Mouse (Mus musculus): Measurements from ENCODE around the gene Hrc. TPM values are rescaled to one million over a fixed set of nuclear protein-coding genes. Genes with fewer than 3 reads are reported as not detected.

Gene Hrc
- polyA plus RNA-seq, 1 experiment from 2014 or later: 0.06 TPM

DNA sequence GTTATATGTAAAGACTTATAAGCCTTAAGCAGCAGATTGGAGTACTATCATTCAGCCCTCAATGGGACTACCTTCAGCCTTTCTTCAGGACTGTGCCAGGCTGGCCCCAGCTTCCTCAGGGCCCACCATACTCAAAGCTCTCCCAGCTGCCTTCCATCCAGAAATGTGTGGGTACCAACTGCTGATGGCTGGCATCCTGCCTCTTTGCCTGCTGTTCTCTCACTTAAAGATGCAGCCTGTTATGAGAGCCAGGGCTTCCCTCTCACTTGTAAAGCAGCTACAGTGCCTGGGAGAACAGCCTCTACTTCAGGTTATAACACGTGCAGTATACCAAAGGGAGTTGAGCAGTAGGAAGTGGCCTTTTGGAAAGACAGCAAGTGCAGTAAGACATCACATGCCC, 41.0 kb downstream of the Hrc start:
- ATAC-seq (no peak), DNase-seq (ENCODE audit: low spot score) (peak; percentile 47)
- no peak overlapping the region for H3K9ac ChIP-seq (ENCODE audit: low read length)
- H3K27ac ChIP-seq (ENCODE audit: low read depth, low read length): no peak overlapping the region
- peaks cover 90% of the 10 kb centered on the region for H3K36me3 ChIP-seq (ENCODE audit: control insufficient read depth, insufficient read depth, low read length)
- no peaks in the 10 kb centered on the region for H3K27me3 ChIP-seq (replicated peaks; ENCODE audit: control insufficient read depth, insufficient read depth, low read length)
- no peak overlapping the region for H3K4me3 ChIP-seq (ENCODE audit: low read depth, low read length)
- no peaks in the 10 kb centered on the region for H3K9me3 ChIP-seq (replicated peaks; ENCODE audit: control insufficient read depth, low read length)
- 72% methylated on average over 1 of the region's 1 CpGs for WGBS
- H3K4me2 ChIP-seq (ENCODE audit: low read length): no peak overlapping the region
- H3K4me1 ChIP-seq (ENCODE audit: control insufficient read depth, insufficient read depth, low read length): no peaks in the 10 kb centered on the region

DNA sequence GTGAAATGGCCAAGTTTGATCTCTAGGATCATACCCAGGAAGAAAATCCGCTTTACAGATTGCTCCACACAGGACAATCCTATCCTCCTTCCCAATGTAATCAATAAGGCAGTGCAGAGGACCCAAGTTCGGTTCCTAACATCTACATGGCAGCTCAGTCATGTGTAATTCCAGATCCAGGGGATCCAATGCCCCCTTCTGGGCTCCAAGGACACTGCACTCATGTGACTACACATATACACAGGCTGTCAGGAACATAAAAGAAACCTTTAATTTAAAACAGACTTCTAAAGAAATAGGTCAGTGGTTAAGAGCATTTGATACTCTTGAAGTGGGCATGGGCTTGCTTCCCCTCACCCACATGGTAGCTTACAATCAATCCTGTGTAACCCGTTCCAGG, 51.0 kb downstream of the Hrc start:
- Histone ChIP-seq H3K9ac (ENCODE audit: low read length) (no peak overlapping the region), H3K4me2 (ENCODE audit: low read length) (no peak overlapping the region), H3K9me3 (replicated peaks; ENCODE audit: control insufficient read depth, low read length) (no peaks in the 10 kb centered on the region), H3K4me1 (ENCODE audit: control insufficient read depth, insufficient read depth, low read length) (no peaks in the 10 kb centered on the region), H3K27me3 (replicated peaks; ENCODE audit: control insufficient read depth, insufficient read depth, low read length) (no peaks in the 10 kb centered on the region), H3K4me3 (ENCODE audit: low read depth, low read length) (no peak overlapping the region), H3K36me3 (ENCODE audit: control insufficient read depth, insufficient read depth, low read length) (peaks cover 100% of the 10 kb centered on the region), H3K27ac (ENCODE audit: low read depth, low read length) (no peak overlapping the region)
- DNase-seq (ENCODE audit: low spot score) (no peak), ATAC-seq (no peak)
- 93% methylated on average over 3 of the region's 3 CpGs for WGBS

Other genes with a start within 250 kb of the Hrc start
- gene Rcn3, start 243.1 kb upstream of the Hrc start, polyA plus RNA-seq (2014; fragmentation: Nextera tagmentation; extraction: Ambion mirVana): 67.4 and 73.9 TPM in 2 replicates
- gene Fcgrt, start 231.4 kb upstream of the Hrc start, polyA plus RNA-seq (2014; fragmentation: Nextera tagmentation; extraction: Ambion mirVana): 20.3 and 26.9 TPM in 2 replicates
- 981 and 1,280 TPM in 2 replicates for gene Rps11, start 210.9 kb upstream of the Hrc start, polyA plus RNA-seq (2014; fragmentation: Nextera tagmentation; extraction: Ambion mirVana)
- 1,037 and 1,253 TPM in 2 replicates for gene Rpl13a, start 206.5 kb upstream of the Hrc start, polyA plus RNA-seq (2014; fragmentation: Nextera tagmentation; extraction: Ambion mirVana)
- 0.22 and 0.88 TPM in 2 replicates for gene Gm45713, start 199.1 kb upstream of the Hrc start, polyA plus RNA-seq (2014; fragmentation: Nextera tagmentation; extraction: Ambion mirVana)
- 0.61 and 1.3 TPM in 2 replicates for gene Flt3l, start 198.9 kb upstream of the Hrc start, polyA plus RNA-seq (2014; fragmentation: Nextera tagmentation; extraction: Ambion mirVana)
- 101 and 108 TPM in 2 replicates for gene Pih1d1, start 181.0 kb upstream of the Hrc start, polyA plus RNA-seq (2014; fragmentation: Nextera tagmentation; extraction: Ambion mirVana)
- 24.4 and 26.8 TPM in 2 replicates for gene Aldh16a1, start 180.7 kb upstream of the Hrc start, polyA plus RNA-seq (2014; fragmentation: Nextera tagmentation; extraction: Ambion mirVana)
- 14.6 and 15.9 TPM in 2 replicates for gene Slc17a7, start 171.3 kb upstream of the Hrc start, polyA plus RNA-seq (2014; fragmentation: Nextera tagmentation; extraction: Ambion mirVana)
- gene Gfy, start 155.7 kb upstream of the Hrc start, polyA plus RNA-seq (2014; fragmentation: Nextera tagmentation; extraction: Ambion mirVana): not detected in 2 replicates
- not detected in 2 replicates for gene Pth2, start 154.3 kb upstream of the Hrc start, polyA plus RNA-seq (2014; fragmentation: Nextera tagmentation; extraction: Ambion mirVana)
- 0.43 and 0.52 TPM in 2 replicates for gene Ccdc155, start 130.4 kb upstream of the Hrc start, polyA plus RNA-seq (2014; fragmentation: Nextera tagmentation; extraction: Ambion mirVana)
- gene Dkkl1, start 123.1 kb upstream of the Hrc start, polyA plus RNA-seq (2014; fragmentation: Nextera tagmentation; extraction: Ambion mirVana): 0.91 and 1.7 TPM in 2 replicates
- gene Tead2, start 119.5 kb upstream of the Hrc start, polyA plus RNA-seq (2014; fragmentation: Nextera tagmentation; extraction: Ambion mirVana): 81.7 and 95.7 TPM in 2 replicates
- 0.99 and 1.4 TPM in 2 replicates for gene Cd37, start 96.2 kb upstream of the Hrc start, polyA plus RNA-seq (2014; fragmentation: Nextera tagmentation; extraction: Ambion mirVana)
- 0.09 and 0.26 TPM in 2 replicates for gene Slc6a16, start 94.2 kb upstream of the Hrc start, polyA plus RNA-seq (2014; fragmentation: Nextera tagmentation; extraction: Ambion mirVana)
- gene Slc6a21, start 57.8 kb upstream of the Hrc start, polyA plus RNA-seq (2014; fragmentation: Nextera tagmentation; extraction: Ambion mirVana): not detected in 2 replicates
- 6.5 and 9.8 TPM in 2 replicates for gene Trpm4, start 1.5 kb upstream of the Hrc start, polyA plus RNA-seq (2014; fragmentation: Nextera tagmentation; extraction: Ambion mirVana)
- 10.7 and 17.3 TPM in 2 replicates for gene Ppfia3, start 31.7 kb downstream of the Hrc start, polyA plus RNA-seq (2014; fragmentation: Nextera tagmentation; extraction: Ambion mirVana)
- 6.2 and 11.0 TPM in 2 replicates for gene Lin7b, start 35.3 kb downstream of the Hrc start, polyA plus RNA-seq (2014; fragmentation: Nextera tagmentation; extraction: Ambion mirVana)
- 95.7 and 99.4 TPM in 2 replicates for gene Snrnp70, start 60.5 kb downstream of the Hrc start, polyA plus RNA-seq (2014; fragmentation: Nextera tagmentation; extraction: Ambion mirVana)
- gene Kcna7, start 70.4 kb downstream of the Hrc start, polyA plus RNA-seq (2014; fragmentation: Nextera tagmentation; extraction: Ambion mirVana): not detected in 2 replicates
- 0.22 TPM in 1 of 2 replicates, not detected in the other for gene Ntf5, start 78.4 kb downstream of the Hrc start, polyA plus RNA-seq (2014; fragmentation: Nextera tagmentation; extraction: Ambion mirVana)
- 0.46 TPM in 1 of 2 replicates, not detected in the other for gene Lhb, start 85.5 kb downstream of the Hrc start, polyA plus RNA-seq (2014; fragmentation: Nextera tagmentation; extraction: Ambion mirVana)
- 13.4 and 15.5 TPM in 2 replicates for gene Gys1, start 99.6 kb downstream of the Hrc start, polyA plus RNA-seq (2014; fragmentation: Nextera tagmentation; extraction: Ambion mirVana)
- gene Ruvbl2, start 102.8 kb downstream of the Hrc start, polyA plus RNA-seq (2014; fragmentation: Nextera tagmentation; extraction: Ambion mirVana): 144 and 153 TPM in 2 replicates
- 6,238 and 6,800 TPM in 2 replicates for gene Ftl1, start 124.6 kb downstream of the Hrc start, polyA plus RNA-seq (2014; fragmentation: Nextera tagmentation; extraction: Ambion mirVana)
- 163 and 168 TPM in 2 replicates for gene Bax, start 131.6 kb downstream of the Hrc start, polyA plus RNA-seq (2014; fragmentation: Nextera tagmentation; extraction: Ambion mirVana)
- gene Tulp2, start 146.6 kb downstream of the Hrc start, polyA plus RNA-seq (2014; fragmentation: Nextera tagmentation; extraction: Ambion mirVana): 0.15 TPM in 1 of 2 replicates, not detected in the other
- not detected in 2 replicates for gene Gm45808, start 151.5 kb downstream of the Hrc start, polyA plus RNA-seq (2014; fragmentation: Nextera tagmentation; extraction: Ambion mirVana)
- gene Dhdh, start 153.5 kb downstream of the Hrc start, polyA plus RNA-seq (2014; fragmentation: Nextera tagmentation; extraction: Ambion mirVana): 1.4 and 1.6 TPM in 2 replicates
- 69.0 and 96.5 TPM in 2 replicates for gene Nucb1, start 175.1 kb downstream of the Hrc start, polyA plus RNA-seq (2014; fragmentation: Nextera tagmentation; extraction: Ambion mirVana)
- gene Ppp1r15a, start 191.0 kb downstream of the Hrc start, polyA plus RNA-seq (2014; fragmentation: Nextera tagmentation; extraction: Ambion mirVana): 13.1 and 19.3 TPM in 2 replicates
- gene Plekha4, start 191.0 kb downstream of the Hrc start, polyA plus RNA-seq (2014; fragmentation: Nextera tagmentation; extraction: Ambion mirVana): 0.76 and 1.2 TPM in 2 replicates
- 0.17 and 0.22 TPM in 2 replicates for gene Hsd17b14, start 219.6 kb downstream of the Hrc start, polyA plus RNA-seq (2014; fragmentation: Nextera tagmentation; extraction: Ambion mirVana)
- 19.6 and 20.1 TPM in 2 replicates for gene Bcat2, start 234.9 kb downstream of the Hrc start, polyA plus RNA-seq (2014; fragmentation: Nextera tagmentation; extraction: Ambion mirVana)

Measured in forebrain, embryonic 14.5 days (tissue).